Mouse (Mus musculus): Measurements from ENCODE around the gene Ugt1a9.

GRCm38 (mm10) chr1:88228121-88228520 is 157.5 kb downstream of the Ugt1a9 start:
- TF ChIP-seq GATA1 (IDR thresholded peaks at IDR 0.05; ENCODE audit: borderline replicate concordance, low read length) (no peak), FLI1 (IDR thresholded peaks at IDR 0.05; ENCODE audit: low read length) (no peak)
